Mouse (Mus musculus) cerebellum, postnatal 25 days (tissue): ENCODE results near the gene Tenm2.

ENCODE experiments used
- DNase-seq, 2 experiments: peaks; one replicate each; pipeline ENCODE4 v3.0.0; 2021; ENCODE audit warnings: mixed read lengths in 2 of 2

Tenm2 gene

GRCm38 (mm10) chr11:36036061-36036695, 1199.6 kb downstream of the Tenm2 start:
- DNase-seq, result peak; percentile 80 to 87

- DNase-seq, result no peak
Observed at GRCm38 (mm10) chr11:36031751-36032150, 1204.0 kb downstream of the Tenm2 start.

DNA sequence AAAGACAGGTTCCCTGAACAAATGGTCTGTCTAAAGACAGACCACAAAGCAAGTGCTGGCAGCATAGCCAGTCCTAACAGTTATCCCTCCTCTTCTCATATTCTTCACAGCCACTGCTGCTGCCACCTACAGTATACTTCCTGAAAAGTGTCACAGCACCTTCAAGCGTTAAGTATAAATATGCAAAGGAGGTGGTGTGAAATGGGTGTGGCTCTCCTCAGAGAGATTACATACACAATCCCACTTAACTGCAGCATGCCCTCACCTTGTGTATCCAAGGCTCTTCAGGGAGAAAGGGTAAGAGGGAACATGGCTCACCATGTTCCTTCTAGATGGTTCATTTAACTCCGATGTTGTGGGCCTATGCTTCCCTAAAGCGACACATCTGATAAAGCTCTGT, 1215.8 kb downstream of the Tenm2 start:
- no peak for DNase-seq

DNA sequence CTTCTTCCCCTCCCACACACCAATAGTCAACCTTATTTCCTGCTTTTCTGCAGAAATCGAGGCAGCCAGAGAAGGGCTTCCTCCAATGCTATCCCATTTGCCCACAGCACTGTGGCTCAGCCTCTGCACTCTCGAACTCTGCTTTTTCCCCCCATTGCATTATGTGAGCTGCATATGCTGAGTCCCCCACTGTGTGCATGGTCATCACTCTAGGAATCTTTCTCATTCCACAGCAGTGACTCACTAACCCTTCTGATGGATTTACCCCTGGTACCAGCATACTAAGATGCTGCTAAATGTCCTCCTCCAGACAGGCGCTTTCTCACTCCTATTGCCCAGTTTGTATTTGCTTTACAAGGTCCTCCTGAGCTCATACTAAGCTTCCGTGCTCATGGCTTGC, 1222.6 kb downstream of the Tenm2 start:
- DNase-seq, result no peak

GRCm38 (mm10) chr11:36009281-36010208, 1226.2 kb downstream of the Tenm2 start:
- no peak for DNase-seq

DNA sequence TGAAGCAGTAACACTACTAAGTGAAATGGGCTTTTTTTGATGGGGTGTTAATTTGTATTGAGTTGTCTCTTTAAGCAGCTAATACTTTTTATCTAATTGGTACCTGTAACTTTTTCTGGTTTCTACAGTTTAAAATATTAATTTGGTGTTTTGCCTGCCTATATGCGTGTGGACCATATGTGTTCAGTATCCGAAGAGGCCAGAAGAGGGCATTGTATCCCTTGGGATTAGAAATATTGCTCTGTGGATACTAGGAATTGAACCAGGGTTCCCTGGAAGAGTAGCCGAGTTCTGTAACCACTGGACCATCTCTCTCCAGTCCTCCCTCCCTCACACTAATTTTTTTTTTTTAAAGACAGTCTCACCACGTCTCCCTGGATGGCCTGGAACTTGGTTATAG, 1232.9 kb downstream of the Tenm2 start:
- no peak for DNase-seq

GRCm38 (mm10) chr11:36001282-36001970, 1234.3 kb downstream of the Tenm2 start:
- peak; percentile 92 for DNase-seq

DNA sequence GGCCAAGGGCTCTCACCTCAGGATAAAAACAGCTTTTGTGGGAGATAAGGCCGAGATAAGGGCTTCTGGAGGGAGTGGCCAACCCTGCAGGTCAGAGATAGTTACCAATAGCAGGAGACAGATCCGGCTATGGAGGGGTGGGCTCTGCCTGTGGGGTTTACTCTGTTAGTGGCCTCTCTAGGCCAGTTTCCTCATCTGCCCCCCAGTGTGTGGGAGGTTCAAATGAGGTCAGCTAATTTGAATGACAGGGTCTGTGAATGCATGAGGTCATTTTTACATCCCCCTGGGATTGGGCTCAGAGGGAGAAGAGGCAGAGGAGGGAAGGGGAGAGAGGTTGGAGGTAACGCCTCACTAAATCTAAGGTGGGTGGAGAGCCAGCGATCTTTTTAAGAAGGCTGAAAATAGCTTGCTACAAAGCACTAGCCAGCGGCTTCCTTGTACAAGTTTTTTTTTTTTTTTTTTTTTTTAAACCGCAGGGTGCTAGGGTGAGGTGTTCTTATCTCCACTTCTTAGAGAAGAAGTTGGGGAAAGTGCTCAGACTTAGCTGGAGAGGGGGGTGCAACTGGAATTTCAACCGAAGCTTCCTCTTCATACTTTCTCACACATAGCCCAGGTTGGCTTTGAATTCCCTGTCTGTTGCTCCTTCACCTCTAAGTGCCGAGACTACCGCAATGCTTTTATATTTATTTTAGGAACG, 1235.0 kb downstream of the Tenm2 start:
- DNase-seq, result no peak

GRCm38 (mm10) chr11:36000038-36000437, 1235.7 kb downstream of the Tenm2 start:
- no peak for DNase-seq

- no peak for DNase-seq
Observed at GRCm38 (mm10) chr11:35998048-35998447, 1237.7 kb downstream of the Tenm2 start.

- DNase-seq, result no peak
Observed at GRCm38 (mm10) chr11:35995310-35995709, 1240.5 kb downstream of the Tenm2 start.

- peak in 1 of 2 experiments; percentile 20 for DNase-seq
Observed at GRCm38 (mm10) chr11:35991846-35992245, 1243.9 kb downstream of the Tenm2 start.

GRCm38 (mm10) chr11:35989967-35990366, 1245.8 kb downstream of the Tenm2 start:
- no peak for DNase-seq

DNA sequence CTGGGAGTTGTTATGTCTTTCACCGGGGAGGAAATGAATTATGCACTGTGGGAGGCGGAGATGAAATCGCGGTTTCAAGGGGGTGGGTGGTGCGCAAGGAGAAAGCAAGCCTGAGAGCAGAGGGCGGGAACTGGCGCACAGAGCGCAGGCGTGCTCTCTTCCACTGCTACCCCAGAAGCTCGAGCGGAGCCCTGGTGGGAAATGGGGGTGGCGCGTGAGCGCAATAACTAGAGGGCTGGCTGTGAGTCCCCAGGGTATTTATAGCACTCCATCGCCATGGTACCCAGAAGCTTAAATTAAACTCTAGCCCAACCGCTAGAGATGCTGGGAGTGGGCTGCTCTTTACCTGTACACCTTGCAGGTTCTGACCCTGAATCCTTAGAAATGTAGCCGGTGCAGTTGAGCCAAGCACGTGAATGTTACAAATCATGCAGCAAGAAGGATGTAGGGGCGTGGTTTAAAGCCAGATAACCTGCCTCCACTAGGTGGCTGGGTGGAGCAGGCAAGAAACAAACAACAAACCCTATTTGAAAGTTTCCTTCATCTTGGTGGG, 1249.8 kb downstream of the Tenm2 start:
- peak; percentile 63 to 68 for DNase-seq

DNA sequence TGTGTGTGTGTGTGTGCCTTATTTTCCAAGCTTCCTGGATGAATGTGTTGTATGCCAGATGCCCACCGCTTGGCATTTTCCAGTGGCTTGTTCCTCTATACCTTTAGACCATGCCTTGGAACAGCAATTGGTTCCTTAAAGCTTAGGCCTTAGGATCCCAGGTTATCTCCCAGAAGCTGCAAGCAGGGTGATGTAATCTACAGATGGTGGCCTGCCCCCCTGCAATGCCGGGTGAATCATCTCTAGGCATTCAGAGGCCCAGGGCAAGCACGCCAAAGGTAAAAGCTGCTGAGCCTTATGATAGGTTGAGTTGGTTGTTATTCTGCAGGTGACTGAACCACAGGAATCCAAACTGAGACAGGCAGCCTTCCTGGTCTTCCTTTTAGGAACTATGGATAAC, 1253.0 kb downstream of the Tenm2 start:
- DNase-seq, result peak; percentile 72 to 79

DNA sequence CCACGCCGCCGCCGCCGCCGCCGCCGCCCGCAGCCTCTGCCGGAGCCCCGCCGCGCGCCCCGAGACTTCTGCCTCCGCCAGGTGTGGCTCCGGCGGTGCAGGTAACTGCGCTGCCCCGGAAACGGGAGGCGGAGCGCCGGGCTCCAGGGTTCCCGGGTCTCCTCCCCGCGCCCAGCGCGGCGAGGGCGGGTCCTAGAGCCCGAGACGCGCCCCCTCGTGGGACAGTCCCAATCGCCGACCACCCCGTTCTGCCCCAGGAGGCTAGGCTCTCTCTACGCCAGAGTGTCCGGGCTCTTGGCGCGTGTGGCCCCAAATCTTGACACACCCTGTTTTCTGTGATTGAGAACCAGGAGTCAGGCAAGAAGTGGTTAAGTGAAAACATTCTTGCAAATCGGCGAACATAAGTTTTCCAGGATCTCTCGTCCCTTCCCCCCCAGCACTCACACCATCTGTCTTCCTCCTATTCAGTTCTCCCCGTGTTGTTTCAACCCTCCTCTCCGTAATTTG, 1255.3 kb downstream of the Tenm2 start, which contains the start of gene Wwc1:
Gene Wwc1 (minus strand): TSS at position 117 of the 507 bp plus-strand sequence.
- DNase-seq, result no peak

- DNase-seq, result peak; percentile 65 to 67
Observed at GRCm38 (mm10) chr11:35979733-35980410, 1255.9 kb downstream of the Tenm2 start.

DNA sequence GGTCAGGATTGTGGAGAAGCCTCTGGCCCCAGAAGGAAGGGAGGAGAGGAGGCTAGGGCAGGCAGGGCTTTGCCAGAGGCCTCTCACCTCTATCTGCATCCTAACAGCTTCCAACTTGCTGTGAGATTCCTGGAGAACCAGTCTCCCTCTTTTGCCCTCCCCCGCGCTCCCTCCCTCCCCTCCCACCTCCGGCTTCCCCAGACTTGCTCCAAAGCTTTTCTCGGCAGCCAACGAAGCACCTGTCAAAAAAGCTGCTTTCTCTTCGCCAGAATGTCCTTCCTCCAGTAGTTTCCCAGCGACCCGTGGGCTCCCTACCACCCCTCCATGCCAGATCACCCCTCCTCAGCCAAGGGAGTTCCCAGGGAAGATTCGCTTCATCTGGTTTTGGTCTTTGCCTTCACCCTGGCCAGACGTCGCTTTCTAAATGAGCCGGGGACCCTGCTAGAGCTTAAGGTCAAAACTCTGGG, 1256.5 kb downstream of the Tenm2 start:
- DNase-seq, result peak in 1 of 2 experiments; percentile 15

- no peak for DNase-seq
Observed at GRCm38 (mm10) chr11:35977796-35978195, 1258.0 kb downstream of the Tenm2 start.

DNA sequence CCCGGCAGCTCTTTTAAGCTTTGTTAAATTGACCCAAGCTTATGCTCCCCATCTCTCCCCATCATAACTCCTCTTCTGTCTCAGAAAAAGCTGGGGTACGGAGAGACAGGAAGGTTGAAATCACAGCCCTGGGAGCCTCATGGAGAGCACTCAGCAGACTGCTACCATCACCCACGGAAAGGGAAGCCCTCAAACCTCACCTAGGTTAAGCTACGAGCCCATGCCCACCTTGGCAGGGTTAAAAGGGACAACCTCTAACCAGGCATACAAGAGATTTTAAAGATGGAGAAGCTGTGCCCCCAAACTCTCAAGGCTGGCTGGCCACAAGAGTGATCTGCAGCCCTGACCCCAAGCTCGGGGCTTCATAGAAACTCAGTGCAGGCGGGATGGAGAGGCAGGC, 1258.7 kb downstream of the Tenm2 start:
- no peak for DNase-seq

DNA sequence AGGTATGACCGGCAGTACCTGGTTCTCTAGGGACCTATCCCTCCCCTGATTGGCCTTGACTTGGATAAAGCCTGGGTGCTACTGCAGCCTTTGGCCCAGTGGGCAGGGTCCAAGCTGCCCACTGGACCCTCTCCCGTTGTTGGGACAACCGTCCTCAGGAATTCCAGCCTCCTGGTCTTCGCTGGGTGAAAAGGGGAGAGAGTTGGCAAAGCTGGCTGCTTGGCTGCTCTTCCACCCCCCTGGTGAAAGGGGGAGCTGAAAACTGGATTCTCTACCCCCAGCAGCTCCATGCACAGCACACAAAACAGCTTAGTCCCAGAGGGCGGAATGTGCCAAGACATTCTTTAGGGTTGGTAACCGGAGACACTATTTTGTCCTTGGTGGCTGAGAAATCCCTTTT, 1259.3 kb downstream of the Tenm2 start:
- DNase-seq, result peak in 1 of 2 experiments; percentile 14
